Mouse (Mus musculus): ENCODE measurements at regions not wholly inside any gene's neighbourhood (a gene's known extent, or its start where the extent isn't known, plus 50 kb on each side); places are given as distances from the start of the nearest gene placed in this dataset.

DNA sequence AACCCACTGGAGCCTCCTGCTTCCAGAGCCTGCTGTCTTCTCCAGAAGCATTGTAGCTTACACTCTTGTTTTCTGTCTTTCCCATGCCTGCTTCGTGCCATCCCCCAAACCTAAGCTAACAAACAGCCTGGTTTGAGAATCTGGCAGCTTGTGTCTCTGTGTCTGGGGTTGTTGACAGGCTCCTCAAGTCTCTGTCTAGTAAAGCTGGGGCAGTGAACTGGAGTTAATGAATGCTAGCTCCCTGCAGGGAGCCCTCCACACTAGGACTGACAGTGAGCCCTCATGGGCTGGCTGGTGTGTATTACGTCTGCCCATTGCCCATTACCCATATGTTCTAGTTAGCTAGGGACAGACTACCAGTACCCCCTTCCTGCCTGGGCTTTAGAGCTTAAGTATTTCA is 232.6 kb upstream of the Ncam1 start:
- ATAC-seq (ENCODE audit: low FRiP score, low TSS enrichment), result no peak
- WGBS, result 52% methylated on average over 2 of the region's 2 CpGs
- no peak overlapping the region for H3K9ac ChIP-seq (replicated peaks; ENCODE audit: low read length)
- peaks cover 7% of the 10 kb centered on the region; the same call in 1 of the 2 replicates for H3K4me1 ChIP-seq (ENCODE audit: insufficient read depth, low read length)
- no peak overlapping the region for H3K4me3 ChIP-seq (ENCODE audit: low read length)
- H3K4me2 ChIP-seq (replicated peaks; ENCODE audit: low read depth, low read length), result no peak overlapping the region
- H3K36me3 ChIP-seq (ENCODE audit: insufficient read depth, low read length), result no peaks in the 10 kb centered on the region
- no peak overlapping the region for H3K27ac ChIP-seq (ENCODE audit: low read length)
- no peaks in the 10 kb centered on the region for H3K9me3 ChIP-seq (ENCODE audit: low read length)
- H3K27me3 ChIP-seq (ENCODE audit: insufficient read depth, low read length), result no peaks in the 10 kb centered on the region

DNA sequence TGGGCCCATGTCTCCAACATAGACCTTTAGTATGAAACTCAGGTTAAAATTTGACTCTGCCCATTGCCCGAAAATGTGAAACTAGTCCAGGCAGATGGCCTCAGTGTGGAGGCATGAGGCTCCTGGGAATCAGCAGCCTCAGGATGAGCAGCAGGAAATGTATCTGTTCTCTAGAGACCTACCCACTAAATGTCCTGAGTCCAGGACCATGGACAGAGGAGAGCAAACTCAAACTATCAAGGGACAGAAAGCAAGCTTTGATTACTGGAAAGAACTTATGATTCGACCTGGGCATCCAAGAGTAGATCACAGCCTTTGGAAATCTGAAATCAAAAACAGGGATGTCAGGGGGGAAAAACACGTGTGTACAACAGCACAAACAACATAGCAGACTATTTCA is 230.3 kb upstream of the Ncam1 start:
- H3K4me1 ChIP-seq (ENCODE audit: insufficient read depth, low read length), result peaks cover 7% of the 10 kb centered on the region; the same call in 1 of the 2 replicates
- H3K27me3 ChIP-seq (ENCODE audit: insufficient read depth, low read length), result no peaks in the 10 kb centered on the region
- 44% methylated on average over 3 of the region's 3 CpGs for WGBS
- H3K36me3 ChIP-seq (ENCODE audit: insufficient read depth, low read length), result no peaks in the 10 kb centered on the region
- ATAC-seq (ENCODE audit: low FRiP score, low TSS enrichment), result no peak
- no peak overlapping the region for H3K27ac ChIP-seq (ENCODE audit: low read length)
- no peak overlapping the region for H3K4me3 ChIP-seq (ENCODE audit: low read length)
- no peaks in the 10 kb centered on the region for H3K9me3 ChIP-seq (ENCODE audit: low read length)
- H3K9ac ChIP-seq (replicated peaks; ENCODE audit: low read length), result no peak overlapping the region
- no peak overlapping the region for H3K4me2 ChIP-seq (replicated peaks; ENCODE audit: low read depth, low read length)

GRCm38 (mm10) chr9:50028573-50028972 is 229.8 kb upstream of the Ncam1 start:
- Histone ChIP-seq H3K36me3 (ENCODE audit: insufficient read depth, low read length) (no peaks in the 10 kb centered on the region), H3K9ac (replicated peaks; ENCODE audit: low read length) (no peak overlapping the region), H3K9me3 (ENCODE audit: low read length) (no peaks in the 10 kb centered on the region), H3K4me2 (replicated peaks; ENCODE audit: low read depth, low read length) (no peak overlapping the region), H3K4me3 (ENCODE audit: low read length) (no peak overlapping the region), H3K4me1 (ENCODE audit: insufficient read depth, low read length) (peaks cover 7% of the 10 kb centered on the region; the same call in 1 of the 2 replicates), H3K27ac (ENCODE audit: low read length) (no peak overlapping the region), H3K27me3 (ENCODE audit: insufficient read depth, low read length) (no peaks in the 10 kb centered on the region)
- 89% methylated on average over 2 of the region's 2 CpGs for WGBS
- ATAC-seq (ENCODE audit: low FRiP score, low TSS enrichment), result no peak

DNA sequence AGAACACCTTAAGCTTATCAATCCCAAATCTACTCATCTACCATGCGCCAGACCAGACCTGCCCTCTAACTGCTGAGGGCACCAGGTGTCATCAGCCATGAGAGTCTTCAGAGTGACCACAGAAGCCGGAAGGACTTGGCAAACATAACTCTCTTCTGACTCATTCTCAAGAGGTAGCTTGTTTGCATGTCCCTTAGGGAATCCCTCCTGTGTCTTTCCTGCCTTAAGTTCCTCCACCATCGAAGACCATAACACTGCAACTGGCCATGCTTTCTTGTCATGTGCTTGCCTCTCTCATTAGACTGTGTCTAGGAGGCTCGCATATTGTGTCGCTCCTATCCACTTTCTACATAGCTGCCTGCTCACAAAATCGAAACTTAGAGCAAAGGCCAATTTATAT is 226.1 kb upstream of the Ncam1 start:
- H3K36me3 ChIP-seq (ENCODE audit: insufficient read depth, low read length), result no peaks in the 10 kb centered on the region
- ATAC-seq (ENCODE audit: low FRiP score, low TSS enrichment), result no peak
- H3K4me3 ChIP-seq (ENCODE audit: low read length), result no peak overlapping the region
- no peak overlapping the region for H3K27ac ChIP-seq (ENCODE audit: low read length)
- no peak overlapping the region for H3K9ac ChIP-seq (replicated peaks; ENCODE audit: low read length)
- no peaks in the 10 kb centered on the region for H3K27me3 ChIP-seq (ENCODE audit: insufficient read depth, low read length)
- WGBS, result 81% methylated on average over 6 of the region's 6 CpGs
- no peak overlapping the region for H3K4me2 ChIP-seq (replicated peaks; ENCODE audit: low read depth, low read length)
- no peaks in the 10 kb centered on the region for H3K4me1 ChIP-seq (ENCODE audit: insufficient read depth, low read length)
- no peaks in the 10 kb centered on the region for H3K9me3 ChIP-seq (ENCODE audit: low read length)

DNA sequence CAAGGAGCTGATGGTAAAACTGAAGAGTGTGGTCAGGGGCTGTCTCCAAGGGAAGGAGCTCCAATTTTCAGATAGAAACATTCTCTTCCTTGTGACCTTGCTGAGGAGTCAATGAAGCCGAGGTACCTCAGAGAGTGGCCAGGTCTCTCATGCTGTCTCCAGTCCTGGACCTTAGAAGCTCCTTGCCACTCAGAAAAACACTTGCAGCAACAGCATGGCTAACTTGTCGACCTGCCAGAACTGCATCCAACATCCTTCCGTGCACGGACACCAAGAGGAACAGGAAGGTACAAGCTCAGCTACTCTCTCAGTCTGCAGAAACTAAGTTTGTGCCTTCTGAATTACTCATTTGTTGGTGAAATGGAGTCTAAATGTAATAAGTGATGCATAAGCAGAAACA is 214.9 kb upstream of the Ncam1 start:
- Histone ChIP-seq H3K9ac (replicated peaks; ENCODE audit: low read length) (no peak overlapping the region), H3K36me3 (ENCODE audit: insufficient read depth, low read length) (no peaks in the 10 kb centered on the region), H3K9me3 (ENCODE audit: low read length) (no peaks in the 10 kb centered on the region), H3K4me3 (ENCODE audit: low read length) (no peak overlapping the region), H3K4me2 (replicated peaks; ENCODE audit: low read depth, low read length) (no peak overlapping the region), H3K27me3 (ENCODE audit: insufficient read depth, low read length) (no peaks in the 10 kb centered on the region), H3K4me1 (ENCODE audit: insufficient read depth, low read length) (peaks cover 3% of the 10 kb centered on the region; the same call in 1 of the 2 replicates), H3K27ac (ENCODE audit: low read length) (no peak overlapping the region)
- 75% methylated on average over 4 of the region's 4 CpGs for WGBS
- ATAC-seq (ENCODE audit: low FRiP score, low TSS enrichment), result no peak

DNA sequence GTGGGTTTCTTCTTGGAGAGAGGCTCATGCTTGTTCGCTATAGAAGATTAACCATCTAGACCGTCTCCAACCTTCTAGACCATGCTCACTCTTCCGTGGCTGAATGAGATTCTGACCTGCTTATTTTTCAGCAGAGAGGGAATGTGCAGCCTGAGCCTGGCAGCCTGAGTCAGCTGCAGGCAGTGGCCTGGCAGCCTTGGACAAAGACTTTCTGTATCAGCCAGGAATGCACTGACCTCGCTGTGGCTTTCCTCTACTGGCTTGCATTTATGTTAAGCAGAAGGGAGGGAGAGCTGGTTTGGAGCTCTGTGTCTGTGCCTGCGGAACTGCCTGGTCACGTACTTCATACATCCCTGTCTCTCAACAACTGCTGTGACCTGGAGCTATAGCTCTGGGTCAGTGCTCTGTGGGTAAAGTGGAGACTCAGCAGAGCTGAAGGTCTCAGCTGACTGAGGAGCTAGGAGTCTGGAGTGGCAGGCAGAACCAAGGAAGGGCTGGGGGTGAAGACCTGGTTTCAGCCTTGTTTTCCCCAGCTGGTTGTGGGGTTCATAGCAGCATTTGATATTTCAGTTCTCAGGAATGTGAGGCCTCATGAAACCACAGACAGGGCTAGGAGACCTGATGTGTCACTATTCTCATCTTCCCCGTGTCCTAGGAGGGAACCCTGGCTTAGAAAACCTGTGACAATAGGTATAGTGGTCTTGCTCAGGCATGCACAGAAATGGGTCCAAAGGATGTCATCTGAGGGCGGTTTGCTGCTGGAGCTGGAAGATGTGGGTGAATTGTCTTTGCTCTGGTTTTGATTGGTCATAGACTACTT is 207.2 kb upstream of the Ncam1 start:
- Histone ChIP-seq H3K9me3 (ENCODE audit: low read length) (no peaks in the 10 kb centered on the region), H3K4me3 (ENCODE audit: low read length) (no peak overlapping the region), H3K27ac (ENCODE audit: low read length) (peak overlapping the region; percentile 90), H3K9ac (replicated peaks; ENCODE audit: low read length) (no peak overlapping the region; the same call in 1 of the 2 replicates), H3K27me3 (ENCODE audit: insufficient read depth, low read length) (no peaks in the 10 kb centered on the region), H3K4me1 (ENCODE audit: insufficient read depth, low read length) (peaks cover 45% of the 10 kb centered on the region), H3K36me3 (ENCODE audit: insufficient read depth, low read length) (no peaks in the 10 kb centered on the region), H3K4me2 (replicated peaks; ENCODE audit: low read depth, low read length) (no peak overlapping the region)
- WGBS, result 33% methylated on average over 8 of the region's 8 CpGs
- ATAC-seq (ENCODE audit: low FRiP score, low TSS enrichment), result peak; percentile 95

- WGBS, result 89% methylated on average over 6 of the region's 6 CpGs
- H3K4me1 ChIP-seq (ENCODE audit: insufficient read depth, low read length), result peaks cover 46% of the 10 kb centered on the region
- H3K36me3 ChIP-seq (ENCODE audit: insufficient read depth, low read length), result no peaks in the 10 kb centered on the region
- H3K9ac ChIP-seq (replicated peaks; ENCODE audit: low read length), result no peak overlapping the region
- H3K27me3 ChIP-seq (ENCODE audit: insufficient read depth, low read length), result no peaks in the 10 kb centered on the region
- H3K9me3 ChIP-seq (ENCODE audit: low read length), result no peaks in the 10 kb centered on the region
- H3K4me2 ChIP-seq (replicated peaks; ENCODE audit: low read depth, low read length), result no peak overlapping the region
- H3K4me3 ChIP-seq (ENCODE audit: low read length), result no peak overlapping the region
- no peak overlapping the region for H3K27ac ChIP-seq (ENCODE audit: low read length)
- no peak for ATAC-seq (ENCODE audit: low FRiP score, low TSS enrichment)
These were observed 204.0 kb upstream of the Ncam1 start for GRCm38 (mm10) chr9:50002695-50003094.

- 45% methylated on average over 13 of the region's 13 CpGs for WGBS
- H3K4me2 ChIP-seq (replicated peaks; ENCODE audit: low read depth, low read length), result no peak overlapping the region
- H3K9ac ChIP-seq (replicated peaks; ENCODE audit: low read length), result 0 out of 2 replicates have a peak overlapping the region, but pooled peaks have one; percentile 12
- H3K4me3 ChIP-seq (ENCODE audit: low read length), result no peak overlapping the region
- no peaks in the 10 kb centered on the region for H3K36me3 ChIP-seq (ENCODE audit: insufficient read depth, low read length)
- H3K27ac ChIP-seq (ENCODE audit: low read length), result peak overlapping the region; percentile 82
- peaks cover 5% of the 10 kb centered on the region for H3K9me3 ChIP-seq (ENCODE audit: low read length)
- no peaks in the 10 kb centered on the region for H3K27me3 ChIP-seq (ENCODE audit: insufficient read depth, low read length)
- H3K4me1 ChIP-seq (ENCODE audit: insufficient read depth, low read length), result peaks cover 30% of the 10 kb centered on the region
- ATAC-seq (ENCODE audit: low FRiP score, low TSS enrichment), result peak; percentile 75
These were observed 202.0 kb upstream of the Ncam1 start for GRCm38 (mm10) chr9:50000497-50001404.

GRCm38 (mm10) chr9:49999970-50000369 is 201.2 kb upstream of the Ncam1 start:
- Histone ChIP-seq H3K9me3 (ENCODE audit: low read length) (peaks cover 10% of the 10 kb centered on the region), H3K36me3 (ENCODE audit: insufficient read depth, low read length) (no peaks in the 10 kb centered on the region), H3K27me3 (ENCODE audit: insufficient read depth, low read length) (no peaks in the 10 kb centered on the region), H3K27ac (ENCODE audit: low read length) (peak overlapping the region; percentile 82), H3K4me1 (ENCODE audit: insufficient read depth, low read length) (peaks cover 25% of the 10 kb centered on the region), H3K4me3 (ENCODE audit: low read length) (no peak overlapping the region), H3K4me2 (replicated peaks; ENCODE audit: low read depth, low read length) (no peak overlapping the region), H3K9ac (replicated peaks; ENCODE audit: low read length) (no peak overlapping the region)
- ATAC-seq (ENCODE audit: low FRiP score, low TSS enrichment), result peak; percentile 64; the same call in 1 of the 2 replicates
- WGBS, result 62% methylated on average over 1 of the region's 1 CpGs

Measured in kidney, embryonic 16.5 days (tissue).